Mouse (Mus musculus) embryonic facial prominence, embryonic 13.5 days (tissue): ENCODE results near the gene 2900011O08Rik. TPM values are rescaled to one million over a fixed set of nuclear protein-coding genes. Genes with fewer than 3 reads are reported as not detected.

Source experiments
- ATAC-seq: fragments of 200-750 bp; cut with Nextera tagmentation; 2 replicates; pipeline ENCODE4 v1.8.0; 2017; ENCODE audit warnings: low read depth; ENCODE audit not compliant: insufficient number of reproducible peaks, insufficient read depth, low FRiP score, low TSS enrichment
- H3K27ac ChIP-seq: fragments of 300-500 bp; sonication (generic); 2 replicates; pipeline ENCODE4 v1.5.1; 2015; ENCODE audit warnings: moderate library complexity, mild to moderate bottlenecking, inconsistent platforms
- H3K27me3 ChIP-seq: fragments of 300-500 bp; sonication (generic); 2 replicates; pipeline ENCODE4 v1.6.1; 2015; ENCODE audit warnings: mild to moderate bottlenecking, inconsistent platforms
- H3K36me3 ChIP-seq: fragments of 300-500 bp; sonication (generic); 2 replicates; pipeline ENCODE4 v1.6.1; 2015; ENCODE audit warnings: mild to moderate bottlenecking, inconsistent platforms
- H3K4me1 ChIP-seq: fragments of 300-500 bp; sonication (generic); 2 replicates; pipeline ENCODE4 v1.6.1; 2015; ENCODE audit warnings: inconsistent platforms
- H3K4me2 ChIP-seq: fragments of 300-500 bp; sonication (generic); 2 replicates; pipeline ENCODE4 v1.6.1; 2015; ENCODE audit warnings: moderate library complexity, mild to moderate bottlenecking, inconsistent platforms
- H3K4me3 ChIP-seq: fragments of 300-500 bp; sonication (generic); 2 replicates; pipeline ENCODE4 v1.5.1; 2015; ENCODE audit warnings: mild to moderate bottlenecking, inconsistent platforms
- H3K9ac ChIP-seq: fragments of 300-500 bp; sonication (generic); 2 replicates; pipeline ENCODE4 v1.6.1; 2015; ENCODE audit warnings: mild to moderate bottlenecking, inconsistent platforms
- H3K9me3 ChIP-seq: fragments of 300-500 bp; sonication (generic); 2 replicates; pipeline ENCODE4 v1.6.1; 2016; ENCODE audit warnings: inconsistent platforms
- WGBS: fragments of 180-500 bp; shearing (Covaris S2); methylation state at CpG from one replicate; pipeline ENCODE4 v1.1.7; 2015; ENCODE audit warnings: mixed read lengths; 5-methylcytosine and 5-hydroxymethylcytosine counted together
- polyA plus RNA-seq: library from polyadenylated mRNA; unstranded; fragments of >200 nt; fragmentation: Nextera tagmentation; extraction: Ambion mirVana; gene quantifications from 2 replicates; pipeline ENCODE4 v1.2.1, GENCODE M21; 2015

The 2900011O08Rik gene
- polyA plus RNA-seq, 1 experiment from 2014 or later, result 8.0 TPM

DNA sequence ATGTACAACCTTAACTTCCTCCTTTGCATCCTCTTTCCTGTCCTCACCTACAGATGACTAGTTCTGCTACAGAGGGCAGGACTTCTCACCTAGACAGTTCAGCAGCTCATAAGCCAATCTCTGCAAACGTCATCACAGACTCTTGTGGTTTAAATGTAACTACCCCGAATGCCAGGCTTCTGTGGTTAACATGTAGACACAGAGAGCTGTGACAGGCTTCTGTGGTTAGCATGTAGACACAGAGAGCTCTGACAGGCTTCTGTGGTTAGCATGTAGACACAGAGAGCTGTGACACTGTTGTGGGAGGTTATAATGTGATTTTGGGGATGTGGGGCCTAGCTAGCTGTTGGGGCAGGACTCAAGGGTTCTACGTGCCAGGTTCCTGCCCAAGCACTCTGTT, 101.8 kb downstream of the 2900011O08Rik start:
- H3K36me3 ChIP-seq, result no peaks in the 10 kb centered on the region
- no peak overlapping the region for H3K4me2 ChIP-seq
- 63% methylated on average over 3 of the region's 3 CpGs for WGBS
- H3K4me3 ChIP-seq, result no peak overlapping the region
- no peak for ATAC-seq
- no peaks in the 10 kb centered on the region for H3K4me1 ChIP-seq
- H3K27me3 ChIP-seq, result no peaks in the 10 kb centered on the region
- H3K27ac ChIP-seq, result no peak overlapping the region
- H3K9ac ChIP-seq, result no peak overlapping the region
- H3K9me3 ChIP-seq, result no peaks in the 10 kb centered on the region

DNA sequence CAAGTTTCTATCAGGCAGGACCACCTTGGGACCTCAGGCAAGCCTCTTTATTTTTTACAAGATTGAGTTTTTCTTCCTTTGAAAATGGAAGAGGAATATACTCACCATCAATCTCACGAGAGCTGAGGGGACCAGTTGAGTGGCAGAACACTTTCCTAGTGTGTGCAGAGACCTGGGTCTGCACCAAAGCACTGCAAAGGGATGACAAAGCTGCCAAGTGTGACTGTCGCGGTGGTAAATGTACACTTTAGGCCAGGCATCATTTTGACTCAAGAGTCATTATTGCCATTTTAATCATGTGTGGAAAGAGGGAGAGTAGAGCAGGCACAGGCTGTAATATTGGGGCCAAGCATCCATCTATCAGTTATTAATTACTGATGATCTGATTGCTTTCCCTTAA, 102.9 kb downstream of the 2900011O08Rik start:
- H3K9me3 ChIP-seq, result no peaks in the 10 kb centered on the region
- no peak for ATAC-seq
- 82% methylated on average over 3 of the region's 3 CpGs for WGBS
- no peak overlapping the region for H3K4me2 ChIP-seq
- H3K27ac ChIP-seq, result no peak overlapping the region
- no peaks in the 10 kb centered on the region for H3K36me3 ChIP-seq
- no peak overlapping the region for H3K4me3 ChIP-seq
- H3K9ac ChIP-seq, result no peak overlapping the region
- no peaks in the 10 kb centered on the region for H3K27me3 ChIP-seq
- H3K4me1 ChIP-seq, result no peaks in the 10 kb centered on the region

DNA sequence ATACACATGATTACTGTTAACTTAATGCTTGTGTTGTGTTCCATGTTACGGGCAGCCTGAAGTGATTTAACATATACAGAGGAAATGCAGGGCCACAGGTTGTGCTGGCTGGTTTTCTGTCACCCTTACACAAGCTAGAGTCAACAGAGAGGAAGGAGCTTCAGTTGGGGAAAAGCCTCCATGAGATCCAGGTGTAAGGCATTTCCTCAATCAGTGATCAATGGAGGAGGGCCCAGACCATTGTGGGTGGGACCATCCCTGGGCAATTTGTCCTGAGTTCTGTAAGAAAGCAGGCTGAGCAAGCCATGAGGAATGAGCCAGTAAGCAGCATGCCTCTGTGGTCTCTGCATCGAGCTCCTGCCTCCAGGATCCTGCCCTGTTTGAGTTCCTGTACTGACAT, 105.4 kb downstream of the 2900011O08Rik start:
- H3K27ac ChIP-seq, result no peak overlapping the region
- WGBS, result 67% methylated on average over 2 of the region's 2 CpGs
- no peaks in the 10 kb centered on the region for H3K4me1 ChIP-seq
- no peaks in the 10 kb centered on the region for H3K36me3 ChIP-seq
- H3K9ac ChIP-seq, result no peak overlapping the region
- no peaks in the 10 kb centered on the region for H3K9me3 ChIP-seq
- H3K27me3 ChIP-seq, result no peaks in the 10 kb centered on the region
- no peak overlapping the region for H3K4me3 ChIP-seq
- H3K4me2 ChIP-seq, result no peak overlapping the region
- ATAC-seq, result no peak

DNA sequence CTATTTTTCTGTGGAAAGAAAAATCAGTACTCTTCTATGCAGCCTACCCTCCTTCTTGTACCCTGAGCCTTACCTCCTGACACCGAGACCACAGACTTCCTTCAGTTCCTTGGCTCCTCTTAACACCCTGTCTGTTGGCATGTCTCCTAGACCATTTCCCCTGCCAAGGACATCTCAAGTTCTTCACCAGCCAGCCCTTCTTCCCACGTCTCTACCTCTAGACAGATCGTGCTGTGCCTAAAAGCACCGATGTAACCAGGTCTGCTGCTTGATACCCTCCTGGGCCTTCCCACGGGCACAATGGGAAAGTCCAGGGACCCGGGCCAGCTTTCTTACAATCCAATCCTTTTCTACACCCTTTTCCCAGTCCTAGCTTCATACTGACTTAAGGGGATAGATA, 119.5 kb downstream of the 2900011O08Rik start:
- Histone ChIP-seq H3K27me3 (no peaks in the 10 kb centered on the region), H3K4me2 (no peak overlapping the region), H3K4me3 (no peak overlapping the region), H3K9me3 (no peaks in the 10 kb centered on the region), H3K4me1 (no peaks in the 10 kb centered on the region), H3K9ac (no peak overlapping the region), H3K27ac (no peak overlapping the region), H3K36me3 (peaks cover 29% of the 10 kb centered on the region)
- 87% methylated on average over 6 of the region's 6 CpGs for WGBS
- ATAC-seq, result no peak

DNA sequence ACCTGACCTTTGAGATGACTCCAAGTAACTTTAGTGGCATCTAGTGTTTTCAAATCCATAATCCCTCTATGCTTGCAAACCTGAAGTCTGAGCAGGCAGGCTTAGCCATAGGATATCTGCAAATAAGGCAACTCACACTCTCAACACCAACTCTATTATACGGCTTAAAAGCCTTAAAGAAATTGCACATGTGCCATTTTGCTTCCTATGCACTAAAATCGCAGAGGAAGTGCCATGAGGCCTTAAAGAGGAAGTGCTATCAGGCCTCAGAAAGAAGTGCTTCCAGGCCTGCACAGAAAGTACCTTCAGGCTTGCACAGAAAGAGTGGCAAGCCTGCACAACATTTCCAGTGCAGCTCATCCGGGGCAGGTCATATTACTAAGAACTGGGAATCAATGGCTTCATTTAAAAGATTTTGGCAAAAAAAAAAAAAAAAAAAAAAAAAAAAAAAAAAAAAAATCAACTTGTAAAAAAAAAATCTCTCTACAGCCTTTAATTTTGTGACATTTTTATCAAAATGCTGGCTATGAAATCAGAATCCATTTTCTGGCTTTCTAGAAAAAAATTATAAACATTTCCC, 123.3 kb downstream of the 2900011O08Rik start:
- Histone ChIP-seq H3K4me1 (no peaks in the 10 kb centered on the region), H3K9me3 (no peaks in the 10 kb centered on the region), H3K9ac (no peak overlapping the region), H3K27me3 (no peaks in the 10 kb centered on the region), H3K36me3 (peaks cover 62% of the 10 kb centered on the region), H3K4me3 (no peak overlapping the region), H3K27ac (no peak overlapping the region), H3K4me2 (no peak overlapping the region)
- 67% methylated on average over 3 of the region's 3 CpGs for WGBS
- ATAC-seq, result no peak

DNA sequence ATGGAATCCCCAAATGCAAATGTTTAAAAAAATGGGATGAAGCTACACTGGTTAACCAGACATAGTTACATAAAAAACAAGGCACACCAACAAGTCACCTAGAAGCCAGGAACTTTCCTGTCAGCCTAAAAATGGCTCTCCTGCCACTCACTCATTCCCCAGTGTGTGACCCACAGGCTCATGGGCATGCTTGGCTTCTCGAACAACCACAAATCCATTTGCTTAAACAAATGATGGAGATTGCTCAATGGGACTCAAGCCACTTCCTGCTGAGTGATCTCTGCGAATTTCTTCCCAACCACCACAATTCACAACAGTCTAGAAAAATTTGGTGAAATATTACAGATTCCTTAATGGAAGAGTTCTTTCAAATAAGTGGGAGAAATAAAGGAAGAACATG, 124.5 kb downstream of the 2900011O08Rik start:
- H3K36me3 ChIP-seq, result peaks cover 69% of the 10 kb centered on the region

DNA sequence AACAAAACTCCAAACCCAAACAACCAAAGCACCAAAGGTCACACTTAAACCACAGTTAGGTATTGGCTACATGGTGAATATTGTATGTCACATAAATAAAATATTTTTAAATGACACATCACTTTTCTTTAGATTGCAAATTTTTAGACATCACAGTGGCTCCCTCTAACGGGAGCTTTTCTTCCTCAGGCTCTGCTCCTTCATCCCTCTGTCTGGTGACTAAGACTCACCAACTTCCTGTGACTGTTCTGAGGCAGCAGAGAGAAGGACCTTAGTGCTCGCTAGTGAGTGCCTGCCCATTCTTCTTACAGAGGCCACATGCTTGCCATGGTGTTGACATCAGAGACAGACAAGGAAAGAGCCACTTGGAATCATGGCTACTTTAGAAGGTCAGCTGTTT, 125.7 kb downstream of the 2900011O08Rik start:
- 81% methylated on average over 2 of the region's 2 CpGs for WGBS
- peaks cover 81% of the 10 kb centered on the region for H3K36me3 ChIP-seq
- ATAC-seq, result no peak

More for the DNA sequence above, 124.5 kb downstream of the 2900011O08Rik start:
- no peak for ATAC-seq
- WGBS, result 79% methylated on average over 2 of the region's 2 CpGs
- Histone ChIP-seq H3K9ac (no peak overlapping the region), H3K9me3 (no peaks in the 10 kb centered on the region), H3K27ac (no peak overlapping the region), H3K4me2 (no peak overlapping the region), H3K4me3 (no peak overlapping the region), H3K4me1 (no peaks in the 10 kb centered on the region), H3K27me3 (no peaks in the 10 kb centered on the region)

DNA sequence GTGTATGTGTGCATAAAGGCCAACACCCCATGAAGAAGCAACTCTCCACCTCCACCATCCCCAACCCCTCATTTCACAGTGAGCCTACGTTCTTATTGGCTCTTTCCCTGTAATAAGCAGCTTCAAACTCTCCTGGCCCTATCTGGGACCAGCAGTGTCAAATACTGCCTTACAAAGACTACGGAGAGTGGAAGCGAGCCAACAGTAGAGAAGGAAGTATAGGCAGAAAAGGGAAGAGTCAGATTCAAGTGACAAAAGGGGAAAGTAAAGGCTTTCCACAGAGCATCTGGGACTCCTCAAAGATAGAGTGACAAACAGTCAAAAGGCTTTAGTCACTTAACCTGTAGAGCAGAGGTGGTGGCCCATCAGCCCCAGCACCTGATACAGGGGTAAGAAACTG, 126.3 kb downstream of the 2900011O08Rik start:
- Histone ChIP-seq H3K4me3 (no peak overlapping the region), H3K36me3 (peaks cover 86% of the 10 kb centered on the region)
- 91% methylated on average over 3 of the region's 3 CpGs for WGBS

More for the DNA sequence above, 125.7 kb downstream of the 2900011O08Rik start:
- no peaks in the 10 kb centered on the region for H3K9me3 ChIP-seq
- H3K4me2 ChIP-seq, result no peak overlapping the region
- H3K27ac ChIP-seq, result no peak overlapping the region
- no peaks in the 10 kb centered on the region for H3K4me1 ChIP-seq
- no peaks in the 10 kb centered on the region for H3K27me3 ChIP-seq
- no peak overlapping the region for H3K4me3 ChIP-seq
- H3K9ac ChIP-seq, result no peak overlapping the region

DNA sequence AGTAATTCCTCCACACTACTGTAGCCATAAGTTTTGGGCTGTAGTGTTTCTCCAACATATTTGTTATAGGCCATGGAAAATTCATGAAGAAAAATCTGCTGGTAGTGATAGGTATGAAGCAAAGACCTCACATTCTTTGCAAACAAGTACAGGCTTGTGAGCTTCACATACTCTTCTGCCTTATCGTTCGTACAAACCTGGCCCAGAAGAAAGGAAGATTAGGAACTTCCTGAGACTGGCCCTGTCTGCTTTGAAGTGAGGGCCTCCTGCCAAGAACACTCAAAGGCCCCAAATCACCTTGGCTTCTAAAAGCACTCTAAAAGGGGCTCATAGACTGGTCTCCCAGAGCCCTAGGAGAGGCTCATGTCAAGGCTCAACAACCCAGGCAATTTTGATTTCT, 130.9 kb downstream of the 2900011O08Rik start:
- H3K27ac ChIP-seq, result no peak overlapping the region
- H3K36me3 ChIP-seq, result peaks cover 78% of the 10 kb centered on the region
- no peaks in the 10 kb centered on the region for H3K4me1 ChIP-seq
- no peak overlapping the region for H3K9ac ChIP-seq
- ATAC-seq, result no peak
- H3K4me3 ChIP-seq, result no peak overlapping the region
- H3K27me3 ChIP-seq, result no peaks in the 10 kb centered on the region
- no peaks in the 10 kb centered on the region for H3K9me3 ChIP-seq
- no peak overlapping the region for H3K4me2 ChIP-seq
- 69% methylated on average over 2 of the region's 2 CpGs for WGBS

More for the DNA sequence above, 126.3 kb downstream of the 2900011O08Rik start:
- H3K27ac ChIP-seq, result no peak overlapping the region
- H3K4me2 ChIP-seq, result no peak overlapping the region
- H3K9me3 ChIP-seq, result no peaks in the 10 kb centered on the region
- H3K27me3 ChIP-seq, result no peaks in the 10 kb centered on the region
- no peak for ATAC-seq
- no peak overlapping the region for H3K9ac ChIP-seq
- no peaks in the 10 kb centered on the region for H3K4me1 ChIP-seq

DNA sequence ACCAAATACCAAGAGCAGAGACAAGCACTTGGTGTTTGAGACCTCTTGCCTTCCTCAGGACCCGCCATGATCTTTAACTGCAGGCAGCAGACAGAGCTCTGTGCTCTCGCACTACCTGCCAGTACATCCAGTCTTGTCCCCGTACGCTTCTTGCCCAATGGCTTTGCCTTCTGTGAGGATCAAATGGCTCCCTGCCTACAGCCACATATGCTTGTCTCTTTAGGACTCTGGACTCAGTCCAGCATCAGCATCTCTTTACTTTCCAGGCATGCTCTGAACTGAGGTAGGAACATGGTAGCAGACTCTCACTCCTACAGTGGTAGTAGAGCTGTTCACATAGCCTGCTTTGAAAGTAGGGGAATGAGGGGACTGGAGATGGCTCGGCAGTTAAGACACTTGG, 134.5 kb downstream of the 2900011O08Rik start:
- Histone ChIP-seq H3K9ac (no peak overlapping the region), H3K36me3 (peaks cover 86% of the 10 kb centered on the region), H3K4me3 (no peak overlapping the region), H3K4me1 (no peaks in the 10 kb centered on the region), H3K27me3 (no peaks in the 10 kb centered on the region), H3K9me3 (no peaks in the 10 kb centered on the region), H3K4me2 (no peak overlapping the region), H3K27ac (no peak overlapping the region)
- 96% methylated on average over 5 of the region's 5 CpGs for WGBS
- no peak for ATAC-seq

DNA sequence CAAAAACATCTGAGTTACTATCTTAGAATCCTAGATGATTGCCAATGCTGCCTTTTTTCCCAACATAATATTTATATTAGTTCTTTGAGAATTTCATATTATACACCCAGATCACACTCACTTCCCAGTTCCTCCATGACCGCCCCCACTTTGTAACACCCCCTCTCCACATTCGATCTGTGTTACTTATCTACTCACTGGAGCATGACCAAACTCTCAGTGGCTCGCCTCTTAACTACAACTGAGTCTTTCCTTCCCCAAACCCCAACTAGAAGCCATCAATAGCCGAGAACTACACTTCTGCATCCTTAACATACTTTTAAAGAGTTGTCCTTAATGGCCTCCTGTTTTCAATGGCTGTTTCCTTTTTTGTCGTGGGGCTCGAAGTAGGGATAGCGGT, 135.2 kb downstream of the 2900011O08Rik start:
- Histone ChIP-seq H3K36me3 (peaks cover 86% of the 10 kb centered on the region), H3K4me2 (no peak overlapping the region), H3K9me3 (no peaks in the 10 kb centered on the region), H3K27me3 (no peaks in the 10 kb centered on the region), H3K4me3 (no peak overlapping the region), H3K4me1 (no peaks in the 10 kb centered on the region), H3K27ac (no peak overlapping the region), H3K9ac (no peak overlapping the region)
- ATAC-seq, result no peak
- 94% methylated on average over 7 of the region's 7 CpGs for WGBS

DNA sequence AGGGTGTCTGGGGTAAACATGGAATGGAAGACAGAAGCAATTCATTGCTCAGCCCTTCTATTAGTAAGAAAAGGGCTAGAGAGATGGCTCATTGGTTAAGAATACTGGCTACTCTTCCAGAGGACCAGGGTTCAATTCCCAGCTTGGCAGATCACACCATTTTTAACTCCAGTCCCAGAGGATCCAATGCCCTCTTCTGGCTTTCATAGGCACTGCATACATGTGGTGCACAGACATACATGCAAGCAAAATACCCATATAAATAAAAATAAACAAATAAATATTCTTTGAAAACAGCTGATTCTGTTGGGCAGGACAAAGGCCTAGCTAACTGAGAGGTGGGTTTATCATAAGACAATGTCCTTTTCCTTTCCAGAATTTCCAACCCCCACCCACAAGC, 136.2 kb downstream of the 2900011O08Rik start:
- Histone ChIP-seq H3K4me3 (no peak overlapping the region), H3K9me3 (no peaks in the 10 kb centered on the region), H3K9ac (no peak overlapping the region), H3K36me3 (peaks cover 85% of the 10 kb centered on the region), H3K4me1 (no peaks in the 10 kb centered on the region), H3K27me3 (no peaks in the 10 kb centered on the region), H3K4me2 (no peak overlapping the region), H3K27ac (no peak overlapping the region)
- no peak for ATAC-seq

DNA sequence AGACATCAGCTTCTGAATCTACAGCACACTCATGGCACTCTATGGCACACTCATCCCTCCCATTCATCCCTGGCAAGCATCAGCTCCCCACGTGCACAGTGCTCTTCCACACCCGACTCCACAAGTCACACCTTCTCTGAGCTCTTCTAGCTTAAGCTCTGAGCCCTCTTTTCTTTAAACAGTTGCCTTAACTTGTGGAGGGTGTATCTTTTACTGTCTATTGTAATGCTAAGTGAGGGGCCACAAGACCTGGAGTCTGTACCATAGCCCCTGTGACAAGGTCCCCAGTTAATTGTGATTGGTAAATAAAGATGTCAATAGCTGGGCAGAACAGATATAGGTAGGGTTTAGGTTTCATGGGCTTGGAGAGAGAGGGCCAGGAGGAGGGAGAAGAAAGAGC, 137.5 kb downstream of the 2900011O08Rik start:
- H3K9me3 ChIP-seq, result no peaks in the 10 kb centered on the region
- no peak overlapping the region for H3K9ac ChIP-seq
- no peak overlapping the region for H3K4me3 ChIP-seq
- no peak overlapping the region for H3K4me2 ChIP-seq
- no peaks in the 10 kb centered on the region for H3K4me1 ChIP-seq
- no peak for ATAC-seq
- H3K27me3 ChIP-seq, result no peaks in the 10 kb centered on the region
- H3K36me3 ChIP-seq, result peaks cover 91% of the 10 kb centered on the region
- H3K27ac ChIP-seq, result no peak overlapping the region
- 84% methylated on average over 2 of the region's 2 CpGs for WGBS
